Mouse (Mus musculus) bone marrow, adult 2 months (tissue): ENCODE measurements around the gene Slamf8.

Experiments
- CTCF ChIP-seq: fragments of 200-500 bp; IDR thresholded peaks from 2 replicates; pipeline ENCODE4 v1.5.1; 2011; ENCODE audit warnings: low read length, control low read depth; ENCODE audit not compliant: control insufficient read depth, insufficient read depth
- POLR2A ChIP-seq: fragments of 200-500 bp; IDR thresholded peaks from 2 replicates; pipeline ENCODE4 v1.6.1; 2011; ENCODE audit warnings: low read depth, mild to moderate bottlenecking, control low read depth, low read length, borderline replicate concordance; ENCODE audit not compliant: control insufficient read depth

DNA sequence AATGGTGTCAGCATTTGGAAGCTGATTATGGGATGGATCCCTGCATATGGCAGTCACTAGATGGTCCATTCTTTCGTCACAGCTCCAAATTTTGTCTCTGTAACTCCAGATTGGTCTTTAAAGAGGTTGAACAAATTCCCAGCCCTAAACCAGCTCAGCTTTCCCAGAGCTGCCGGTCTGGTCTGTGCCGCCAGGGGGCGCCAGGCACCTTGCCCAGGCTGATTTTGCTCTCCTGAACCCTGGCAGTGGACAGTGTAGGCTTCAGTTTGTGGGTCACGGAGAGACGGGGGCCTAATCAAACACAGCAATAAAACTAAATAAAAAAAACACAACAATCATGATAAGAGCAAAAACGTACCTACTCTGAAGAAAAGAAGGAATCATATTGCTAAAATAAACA lies 28.9 kb upstream of the Slamf8 start:
- TF ChIP-seq POLR2A, result no peak
- peak; percentile 94 for TF ChIP-seq CTCF
